Mouse (Mus musculus) left cerebral cortex, postnatal 4 days (tissue): ENCODE measurements around the gene Szrd1. TPM values are rescaled to one million over a fixed set of nuclear protein-coding genes. Genes with fewer than 3 reads are reported as not detected.

Source experiments
- DNase-seq: peaks from one replicate; pipeline ENCODE4 v3.0.0-alpha.2; 2022
- intact Hi-C: fragments of 180-260 bp; cut with DNase I; formaldehyde crosslinking; loops from one replicate; pipeline ENCODE4 v1.15.1; 2025
- total RNA-seq, 2 experiments: library from RNA; stranded (reverse); gene quantifications; 2 replicates each; pipeline ENCODE4 v1.2.3; 2021

The Szrd1 gene
- total RNA-seq, 2 experiments from 2014 or later = 54.5 to 56.8 TPM

DNA sequence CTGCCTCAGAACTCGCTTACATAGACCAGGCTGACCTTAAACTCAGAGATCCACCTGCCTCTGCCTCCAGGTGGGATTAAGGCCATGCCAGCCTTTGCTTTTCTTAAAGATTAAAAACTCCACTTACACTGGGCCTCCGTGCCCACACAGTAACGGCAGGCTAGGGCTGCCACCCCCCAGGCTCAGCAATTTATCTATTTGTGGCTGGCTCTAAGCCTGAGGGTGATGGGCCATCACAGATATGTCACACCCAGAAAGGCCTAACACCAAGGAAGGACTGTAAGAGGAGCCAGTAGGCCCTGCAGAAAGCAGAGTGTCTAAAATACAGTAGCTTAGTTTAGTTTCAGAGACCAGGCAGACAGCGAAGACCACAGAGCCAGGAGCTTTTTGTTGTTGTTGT is 65.5 kb downstream of the Szrd1 start:
- no peak for DNase-seq
- intact Hi-C loops = no loop called here

DNA sequence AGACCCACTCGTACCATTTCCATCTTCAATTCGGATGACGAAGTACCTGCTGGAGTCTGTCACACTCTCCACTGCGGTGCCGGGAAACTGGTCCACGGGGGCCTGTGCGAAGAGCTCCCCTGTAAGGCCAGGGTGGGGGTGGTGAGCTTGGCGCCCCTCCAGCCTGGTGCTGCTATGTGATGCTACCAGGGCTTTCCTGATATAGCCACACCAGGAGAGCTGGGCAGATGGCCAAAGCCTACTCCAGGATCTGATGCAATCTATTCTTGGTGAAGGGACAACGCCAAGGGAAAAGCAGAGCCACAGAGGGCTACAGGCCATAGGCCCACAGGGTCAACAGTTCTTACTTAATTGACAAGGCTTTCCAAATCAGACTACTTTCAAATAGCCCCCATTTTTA is 65.9 kb downstream of the Szrd1 start:
- no peak for DNase-seq
- intact Hi-C loops = no loop called here

DNA sequence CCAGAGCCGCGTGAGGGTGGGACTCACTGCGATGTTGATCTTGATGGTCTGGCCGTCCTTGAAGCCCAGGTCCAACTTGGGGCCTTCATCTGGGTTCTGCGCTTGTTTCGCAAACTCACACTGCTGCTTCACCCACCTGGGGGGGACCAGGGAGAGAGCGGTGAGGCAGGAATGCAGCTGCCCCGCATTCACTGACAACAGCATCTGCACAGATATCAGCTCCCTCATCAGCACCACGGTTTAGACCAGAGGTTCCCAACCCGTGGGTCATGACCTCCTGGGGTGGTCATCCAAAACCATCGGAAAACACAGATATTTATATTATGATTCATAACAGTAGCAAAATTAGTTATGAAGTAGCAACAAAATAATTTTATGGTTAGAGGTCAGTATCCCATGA is 67.1 kb downstream of the Szrd1 start:
- no peak for DNase-seq
- intact Hi-C loops = no loop called here

DNA sequence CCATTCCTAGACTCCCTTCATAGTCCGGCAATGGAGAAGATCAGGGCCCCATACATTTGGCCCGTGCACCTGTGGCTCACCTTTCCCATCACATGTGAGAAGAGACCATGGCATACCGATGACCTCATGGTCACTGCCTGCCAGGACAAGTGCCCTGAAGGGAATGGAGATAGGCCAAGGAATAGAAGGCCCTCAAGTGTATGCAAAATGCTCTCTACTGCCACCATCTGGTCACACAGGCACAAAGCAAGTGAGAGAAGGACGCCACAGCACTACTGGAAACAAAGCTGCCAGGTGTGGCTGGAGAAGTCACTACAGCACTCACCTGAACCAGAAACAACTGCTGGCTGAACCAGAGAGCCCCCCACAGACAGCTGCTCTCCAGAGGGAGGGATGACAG is 69.8 kb downstream of the Szrd1 start:
- peak; percentile 58 for DNase-seq

DNA sequence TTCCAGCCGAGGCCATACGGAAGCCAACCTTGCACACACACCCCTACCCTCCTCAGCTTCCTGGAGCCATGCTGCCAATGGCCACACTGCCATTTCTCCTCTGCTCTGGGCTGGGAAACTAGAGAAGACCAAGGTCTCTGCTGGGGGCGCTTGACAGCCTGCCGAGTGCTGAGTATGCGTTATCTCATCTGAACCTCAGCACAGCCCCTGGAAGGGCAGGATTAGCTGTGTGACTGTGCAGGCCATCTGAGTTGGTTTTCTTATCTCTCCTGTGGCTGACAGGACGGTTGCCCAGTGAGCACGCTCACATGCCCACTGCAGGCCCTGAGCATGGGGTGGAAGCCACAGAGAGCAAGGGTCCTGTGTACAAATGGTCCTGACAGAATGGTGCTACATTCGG is 70.9 kb downstream of the Szrd1 start:
- intact Hi-C loops = no loop called here
- DNase-seq = no peak

More for the DNA sequence above, 69.8 kb downstream of the Szrd1 start:
- intact Hi-C loops = no loop called here

DNA sequence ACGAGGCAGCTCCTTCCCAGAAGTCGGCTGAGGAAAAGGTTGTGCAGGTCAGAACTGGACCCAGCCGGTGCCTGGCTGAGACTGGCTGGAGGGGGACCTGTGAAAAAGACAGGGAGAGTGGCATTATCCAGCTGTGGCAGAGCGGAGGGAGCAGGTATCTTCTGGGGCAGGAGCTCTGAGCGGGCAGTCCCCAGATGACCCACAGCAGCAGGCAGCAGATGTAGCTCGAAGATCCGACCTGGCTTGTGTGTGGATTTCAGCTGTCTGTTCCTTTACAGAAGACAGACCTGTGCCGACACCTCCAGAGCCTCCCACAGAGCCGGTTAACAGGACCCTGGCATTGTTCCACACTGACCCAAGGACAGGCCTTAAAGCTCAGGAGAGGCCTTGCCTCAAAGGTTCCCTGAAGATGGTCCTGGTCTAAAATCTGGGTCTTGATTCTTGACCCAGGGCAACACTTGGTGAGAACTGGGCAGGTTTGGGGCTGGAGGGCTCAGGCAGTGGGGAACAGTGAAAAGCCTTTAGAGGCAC is 72.0 kb downstream of the Szrd1 start:
- intact Hi-C loops = no loop called here
- DNase-seq = no peak

DNA sequence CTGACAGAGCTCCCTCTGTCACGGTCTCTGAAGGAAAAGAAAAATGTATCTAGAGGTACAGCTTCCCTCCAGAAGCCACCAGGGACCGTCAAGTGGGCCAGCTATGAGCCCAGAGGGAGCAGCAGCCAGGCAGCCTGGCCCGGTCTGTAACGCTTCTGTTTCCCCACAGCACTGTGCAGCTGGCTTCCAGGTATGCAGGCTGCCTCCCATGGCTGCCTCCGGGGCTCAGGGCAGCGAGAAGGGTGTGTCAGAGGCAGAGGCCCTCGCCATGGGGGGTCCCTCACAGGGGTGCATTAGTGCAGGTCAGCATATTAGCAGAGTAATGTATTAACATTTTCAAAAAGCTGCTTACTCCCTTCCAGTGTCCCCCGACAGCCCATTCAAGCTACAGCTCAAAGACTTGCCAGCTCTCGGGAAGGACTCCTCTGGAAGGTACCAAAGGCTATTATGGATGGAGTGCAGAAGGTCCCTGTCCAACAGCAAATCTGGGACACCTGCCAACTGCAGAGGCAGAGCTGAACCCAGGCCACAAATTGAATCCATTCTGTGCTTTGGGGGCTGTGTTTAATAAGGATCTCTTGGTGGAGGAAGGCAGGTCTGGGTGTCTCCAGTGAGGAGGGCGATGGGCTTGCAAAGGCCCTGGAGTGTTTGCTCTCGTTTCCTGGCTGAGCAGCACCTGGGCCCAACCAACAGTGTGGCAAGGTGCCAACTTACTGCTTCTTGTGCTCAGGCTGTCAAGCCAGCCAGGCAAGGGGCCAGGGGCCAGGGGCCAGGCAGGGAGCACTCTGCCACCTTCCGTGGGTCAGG is 72.7 kb downstream of the Szrd1 start:
- intact Hi-C loops = no loop called here
- DNase-seq = peak; percentile 71

DNA sequence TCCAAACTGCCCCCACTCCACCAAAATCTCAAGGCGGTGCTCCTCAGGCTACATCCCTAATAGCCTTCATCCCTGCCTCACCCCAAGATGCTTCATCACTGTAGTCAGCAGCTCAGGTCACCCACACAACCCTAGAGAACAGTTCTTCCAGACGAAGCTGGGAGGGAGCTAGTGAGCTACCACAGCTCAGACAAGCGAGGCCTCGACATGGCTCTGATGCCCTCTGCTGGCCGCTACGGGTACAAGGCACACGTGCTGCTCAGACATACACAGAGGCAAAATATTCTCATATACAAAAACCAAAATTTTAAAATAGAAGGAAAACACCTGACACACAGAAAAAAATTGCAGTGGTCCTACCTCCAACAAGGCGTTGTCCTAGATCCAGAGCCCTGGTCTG is 74.5 kb downstream of the Szrd1 start:
- peak; percentile 87 for DNase-seq
- intact Hi-C loops = no loop called here

DNA sequence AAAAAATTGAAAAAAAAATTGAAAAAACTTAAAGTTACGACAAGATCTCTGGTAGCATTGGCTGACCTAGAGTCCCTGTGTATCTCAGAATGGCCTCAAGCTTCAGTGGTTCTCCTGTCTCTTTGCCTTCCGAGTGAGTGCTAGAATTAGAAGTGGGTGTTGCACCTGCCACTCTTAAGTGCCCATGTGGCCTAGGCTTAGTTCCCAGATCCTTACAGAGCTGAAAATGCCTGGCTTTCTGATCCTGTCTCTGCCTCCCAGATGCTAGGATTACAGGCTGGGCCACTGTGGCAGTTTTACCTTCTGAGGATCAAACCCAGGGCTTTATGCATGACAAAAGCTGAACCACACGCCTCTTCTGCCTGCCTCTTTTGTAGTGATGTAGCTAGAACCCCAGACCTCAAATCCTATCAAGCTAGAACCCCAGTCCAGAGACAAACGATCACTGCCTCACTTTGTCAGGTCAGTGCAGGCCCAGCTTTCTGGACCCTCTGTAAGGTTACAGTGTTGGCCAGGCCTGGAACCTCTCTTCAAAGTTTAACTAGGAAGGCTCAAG is 75.4 kb downstream of the Szrd1 start:
- intact Hi-C loops = no loop called here

More for the DNA sequence above, 75.4 kb downstream of the Szrd1 start:
- DNase-seq = no peak

Other genes with a start within 250 kb of the Szrd1 start
- 1 to 10 TPM; 1.2 TPM for gene Padi2, start 233.4 kb downstream of the Szrd1 start, total RNA-seq
- 100 to 1,000 TPM; 174 to 177 TPM for gene Sdhb, start 178.6 kb downstream of the Szrd1 start, total RNA-seq
- 100 to 1,000 TPM; 237 to 241 TPM for gene Atp13a2, start 152.9 kb downstream of the Szrd1 start, total RNA-seq
- gene Mfap2, start 129.4 kb downstream of the Szrd1 start, total RNA-seq = 10 to 100 TPM; 37.0 to 39.0 TPM
- gene Crocc, start 79.2 kb downstream of the Szrd1 start, total RNA-seq = 10 to 100 TPM; 36.7 to 37.2 TPM
- gene Necap2, start 61.4 kb downstream of the Szrd1 start, total RNA-seq = 10 to 100 TPM; 36.6 to 41.4 TPM
- under 1 TPM in 1 of 2 experiments, not detected in 1; 0.40 TPM for gene Spata21, start 51.4 kb downstream of the Szrd1 start, total RNA-seq
- gene Fbxo42, start 8.1 kb upstream of the Szrd1 start, total RNA-seq = 10 to 100 TPM; 30.4 to 31.4 TPM
- gene Rsg1, start 74.2 kb upstream of the Szrd1 start, total RNA-seq = 1 to 10 TPM; 4.3 to 5.1 TPM
- gene Arhgef19, start 99.7 kb upstream of the Szrd1 start, total RNA-seq = 1 to 10 TPM; 1.8 to 2.4 TPM
- gene Epha2, start 161.5 kb upstream of the Szrd1 start, total RNA-seq = 1 to 10 TPM; 1.6 TPM
- gene Fam131c, start 228.4 kb upstream of the Szrd1 start, total RNA-seq = 10 to 100 TPM; 32.5 to 35.1 TPM